Mouse (Mus musculus): Measurements from ENCODE around the gene Ly6f. TPM values are rescaled to one million over a fixed set of nuclear protein-coding genes. Genes with fewer than 3 reads are reported as not detected.
"Not testable (repeated sequence)": the region's sequence is repeated elsewhere in the genome, so short reads cannot be mapped to it uniquely, and the experiment has no call there.

Ly6f gene
- not detected for total RNA-seq (2021)

DNA sequence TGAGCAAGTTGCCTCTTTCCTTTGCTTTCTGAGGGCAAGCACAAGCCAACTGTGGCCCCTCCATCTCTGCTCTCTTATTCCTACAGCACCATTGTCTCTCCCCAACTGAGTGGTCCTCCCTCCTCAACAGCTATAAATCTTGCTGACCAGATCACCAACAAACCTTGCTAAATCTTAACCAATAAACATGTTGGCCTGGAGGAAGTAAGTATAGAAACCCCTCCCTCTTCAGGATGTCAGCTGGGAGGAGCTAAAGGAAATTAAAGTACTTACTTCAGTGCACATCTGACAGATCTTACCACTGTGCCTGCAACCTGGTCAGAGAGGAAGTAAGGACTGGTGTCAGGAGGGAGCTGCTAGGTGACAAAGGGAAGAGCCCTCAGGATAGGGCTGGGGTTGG is at the start of gene Ly6f:
Gene Ly6f (plus strand): TSS at position 301 of the 400 bp plus-strand sequence.
- intact Hi-C loops (cut with DNase I) = no loop called here
- no peak for DNase-seq

DNA sequence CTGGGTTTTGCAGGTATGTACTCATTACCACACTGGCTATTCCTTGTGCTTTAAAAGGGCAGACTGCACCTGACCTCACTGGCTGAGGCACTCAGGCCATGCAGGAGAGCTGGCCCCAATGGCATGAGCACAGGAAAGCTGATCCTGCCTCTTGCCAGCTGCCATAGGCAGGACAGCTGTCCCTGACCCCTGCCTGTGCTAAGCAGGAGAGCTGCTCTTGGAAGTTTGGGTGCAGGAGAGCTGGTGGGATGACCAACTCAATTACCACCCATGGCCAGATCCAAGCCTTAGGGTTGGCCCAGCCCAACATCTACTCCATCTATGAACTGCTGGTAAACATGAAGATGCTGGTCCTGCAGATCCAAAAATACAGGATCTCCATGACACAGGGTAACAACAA is 46.3 kb upstream of the Ly6f start:
- DNase-seq = no peak
- intact Hi-C loops (cut with DNase I) = no loop called here

DNA sequence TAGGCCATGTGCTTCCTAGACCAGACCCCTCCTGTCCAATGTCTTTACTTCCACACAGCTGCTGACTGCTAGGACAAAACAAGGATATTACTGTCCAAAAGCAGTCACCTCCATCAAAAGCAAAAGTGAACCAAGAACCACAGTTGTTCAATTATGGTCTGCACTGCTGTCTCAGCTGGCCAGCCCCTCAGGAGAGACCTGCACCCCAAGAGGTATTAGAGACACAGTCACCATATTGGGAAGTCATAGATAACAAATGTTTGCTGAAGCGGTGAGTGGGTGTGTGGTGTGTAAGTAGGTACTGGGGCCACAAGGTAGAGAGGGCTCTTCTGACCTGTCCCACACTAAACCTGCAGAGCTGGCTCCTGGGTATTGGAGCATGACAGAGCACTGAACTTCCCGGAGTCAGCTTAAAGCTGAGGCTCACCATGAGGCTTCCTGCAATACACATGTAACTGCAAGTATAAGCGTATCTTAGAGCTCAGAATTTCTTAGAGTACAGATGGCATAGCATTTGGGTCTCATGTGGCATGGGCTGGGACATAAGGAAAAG is 30.4 kb upstream of the Ly6f start:
- intact Hi-C loops (cut with DNase I) = no loop called here
- DNase-seq = no peak

DNA sequence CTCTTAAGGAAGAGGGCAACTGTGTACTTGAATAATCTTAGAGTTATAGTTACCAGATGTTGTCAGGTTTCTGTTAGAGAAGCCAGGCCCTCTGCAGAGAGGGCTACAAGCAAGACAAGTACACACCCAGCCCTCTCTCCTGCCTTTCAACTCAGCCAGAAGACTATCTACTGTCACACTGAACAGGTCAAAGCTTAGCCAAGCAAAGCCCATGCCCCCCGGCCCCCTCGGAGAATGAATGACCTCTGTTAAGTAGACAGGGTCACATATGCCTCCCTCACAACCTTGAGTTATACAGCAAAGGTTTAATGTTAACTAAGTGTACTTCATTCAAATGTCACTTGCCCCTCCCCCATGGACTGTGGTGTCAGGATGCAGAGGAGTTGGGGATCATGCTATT is 27.7 kb upstream of the Ly6f start:
- intact Hi-C loops (cut with DNase I) = no loop called here
- DNase-seq = no peak

DNA sequence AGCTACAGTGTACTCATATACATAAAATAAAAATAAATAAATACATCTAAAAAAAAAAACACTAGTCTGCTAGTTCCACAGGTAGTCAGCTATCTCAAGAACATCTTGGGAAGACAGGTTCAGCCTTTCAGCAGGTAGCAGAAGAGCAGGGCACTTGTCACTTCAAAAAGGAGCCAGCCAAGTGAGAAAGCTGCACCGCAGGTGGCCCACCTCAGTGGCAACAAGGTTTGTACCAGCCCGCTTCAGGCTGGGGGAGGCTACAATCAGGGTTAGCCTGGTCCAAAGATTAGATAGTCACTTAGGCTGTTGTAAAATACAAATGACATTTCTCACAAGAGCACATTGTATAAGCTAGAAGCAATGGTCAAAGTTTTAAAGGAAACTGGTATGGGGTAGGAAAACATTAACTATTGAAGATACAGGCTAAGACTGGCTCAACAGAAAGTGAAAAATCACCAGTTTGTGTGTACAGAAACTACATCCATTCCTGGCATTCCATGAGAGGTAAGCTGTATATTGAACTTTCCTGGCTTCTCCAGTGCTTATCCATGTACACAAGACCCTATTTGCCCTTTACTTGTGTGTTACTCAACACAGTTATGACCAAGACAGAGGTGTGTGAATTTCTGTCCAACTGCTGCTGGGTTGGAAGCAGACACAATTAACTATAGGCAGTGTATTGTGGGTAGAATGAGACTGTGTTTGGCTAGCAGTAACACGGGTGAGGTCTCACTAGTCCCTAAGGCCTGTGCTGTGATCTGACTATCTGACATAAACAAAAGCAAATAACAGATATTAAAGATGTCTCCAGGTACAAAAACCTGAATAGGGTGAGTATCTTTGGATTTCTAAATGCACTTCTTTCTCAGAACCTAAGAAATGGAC is 25.2 kb upstream of the Ly6f start:
- intact Hi-C loops (cut with DNase I) = no loop called here
- no peak for DNase-seq

DNA sequence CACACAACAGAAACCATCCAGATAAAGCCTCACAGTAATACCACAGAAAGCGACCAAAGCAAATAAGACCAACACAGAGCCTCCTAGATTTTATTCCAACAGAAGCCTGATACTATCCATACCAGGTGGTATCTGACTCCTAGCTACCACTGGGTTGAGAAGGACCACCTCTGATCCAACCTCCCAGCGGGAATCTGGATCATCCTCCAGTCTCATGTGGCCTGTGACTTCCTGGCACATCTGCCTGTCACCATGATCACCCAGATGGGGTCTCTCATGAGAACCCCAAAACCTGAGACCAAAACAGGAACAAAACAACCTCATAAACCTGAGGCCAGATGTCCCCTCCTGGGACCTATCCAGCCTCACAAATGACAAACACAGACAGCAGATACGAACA is 13.6 kb upstream of the Ly6f start:
- intact Hi-C loops (cut with DNase I) = no loop called here
- DNase-seq = no peak

DNA sequence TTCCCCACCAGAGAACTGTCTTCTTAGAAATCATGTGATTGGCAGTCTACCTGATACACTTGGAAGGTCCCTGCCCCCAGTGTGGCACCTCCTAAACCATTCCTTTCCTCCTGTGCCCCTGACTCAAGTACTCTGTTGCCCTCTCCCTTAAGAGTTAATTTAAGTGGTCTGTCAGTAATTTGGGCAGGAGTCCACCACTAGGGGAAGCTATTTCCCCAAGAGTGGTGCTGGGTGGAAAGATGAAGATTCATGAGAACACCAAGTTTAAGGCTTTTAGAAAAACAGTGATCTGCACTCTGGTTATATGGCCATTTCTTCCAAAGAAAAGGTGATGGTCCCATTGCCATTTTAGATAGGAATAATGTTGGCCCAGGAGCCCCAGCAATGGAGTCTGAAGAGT is 2.4 kb upstream of the Ly6f start:
- intact Hi-C loops (cut with DNase I) = no loop called here
- no peak for DNase-seq

DNA sequence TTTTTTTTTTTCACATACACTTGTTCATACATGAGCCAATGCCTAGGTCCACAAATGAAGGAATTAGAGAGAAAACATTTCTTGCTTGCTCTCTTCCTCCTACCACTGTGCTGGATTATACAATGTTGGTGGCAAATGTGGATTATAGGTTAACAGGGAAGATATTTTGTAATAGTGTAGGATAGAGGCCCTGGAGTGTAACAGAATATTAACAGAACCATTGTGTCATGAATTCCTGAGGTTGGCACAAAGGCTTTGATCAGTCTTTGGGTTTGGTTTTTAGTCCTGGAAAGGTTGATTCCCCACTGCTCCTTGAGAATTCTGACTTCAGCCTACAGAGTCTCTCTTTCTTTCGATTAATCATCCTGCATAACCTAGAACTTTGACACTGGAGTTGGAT is 1.6 kb upstream of the Ly6f start:
- intact Hi-C loops (cut with DNase I) = no loop called here
- no peak for DNase-seq

DNA sequence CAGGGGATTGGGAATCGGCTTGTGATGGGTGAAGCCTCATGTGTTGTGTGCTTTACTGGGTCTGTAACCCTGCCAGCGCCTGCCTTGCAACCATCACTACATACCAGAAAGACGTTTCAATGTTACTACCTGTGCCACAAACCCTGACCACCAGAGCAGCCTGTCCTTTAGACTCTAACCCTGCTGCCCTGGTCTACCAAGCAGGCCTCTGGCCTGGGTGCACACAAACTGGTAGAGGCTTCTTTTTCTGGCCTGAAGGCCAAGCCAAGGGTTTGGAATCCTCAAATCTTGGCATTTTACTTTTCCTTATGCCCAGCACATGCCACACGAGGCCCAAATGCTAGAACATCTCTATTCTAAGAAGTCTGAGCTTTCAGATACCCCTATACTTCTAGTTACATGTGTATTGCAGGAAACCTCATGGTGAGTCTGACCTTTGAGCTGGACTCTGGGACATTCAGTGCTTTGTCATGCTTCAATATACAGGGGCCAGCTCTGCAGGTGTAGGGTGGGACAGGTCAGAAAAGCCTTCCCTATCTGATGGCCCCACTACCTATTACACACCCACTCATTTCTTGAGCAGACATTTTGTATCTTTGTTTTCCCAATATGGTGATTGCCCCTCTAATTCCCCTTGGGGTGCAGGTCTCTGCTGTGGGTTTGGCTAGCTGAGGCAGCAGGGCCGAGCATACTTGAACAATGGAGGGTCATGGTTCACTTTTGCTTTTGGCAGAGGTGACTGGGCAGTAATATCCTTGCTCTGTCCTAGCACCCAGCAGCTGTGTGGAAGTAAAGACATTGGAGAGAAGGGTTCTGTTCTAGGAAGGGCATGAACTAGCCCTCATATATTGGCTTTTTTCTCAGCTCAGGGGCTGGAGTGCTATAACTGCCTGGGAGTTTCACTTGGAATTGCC is 952 bp downstream of the Ly6f start:
- intact Hi-C loops (cut with DNase I) = no loop called here
- no peak for DNase-seq

DNA sequence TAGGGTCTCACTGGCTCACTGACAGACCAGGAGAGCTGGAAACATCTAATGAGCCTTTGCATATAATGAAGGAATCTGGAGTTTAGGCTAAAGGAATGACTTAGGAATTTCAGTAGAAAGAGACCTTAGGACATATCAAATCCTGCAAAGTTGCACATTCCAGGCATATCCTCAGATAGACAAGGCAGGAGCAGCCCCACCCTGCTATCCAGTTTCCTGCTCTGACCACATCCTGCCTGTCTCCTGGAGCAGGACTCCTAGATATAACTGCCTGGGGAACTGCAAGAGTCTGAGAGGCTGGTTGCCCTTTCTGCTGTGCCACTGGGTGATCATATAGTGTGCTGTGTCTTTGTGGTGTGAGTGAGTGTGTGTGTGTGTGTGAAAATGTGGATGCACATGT is 1.9 kb downstream of the Ly6f start:
- DNase-seq = no peak
- intact Hi-C loops (cut with DNase I) = no loop called here

DNA sequence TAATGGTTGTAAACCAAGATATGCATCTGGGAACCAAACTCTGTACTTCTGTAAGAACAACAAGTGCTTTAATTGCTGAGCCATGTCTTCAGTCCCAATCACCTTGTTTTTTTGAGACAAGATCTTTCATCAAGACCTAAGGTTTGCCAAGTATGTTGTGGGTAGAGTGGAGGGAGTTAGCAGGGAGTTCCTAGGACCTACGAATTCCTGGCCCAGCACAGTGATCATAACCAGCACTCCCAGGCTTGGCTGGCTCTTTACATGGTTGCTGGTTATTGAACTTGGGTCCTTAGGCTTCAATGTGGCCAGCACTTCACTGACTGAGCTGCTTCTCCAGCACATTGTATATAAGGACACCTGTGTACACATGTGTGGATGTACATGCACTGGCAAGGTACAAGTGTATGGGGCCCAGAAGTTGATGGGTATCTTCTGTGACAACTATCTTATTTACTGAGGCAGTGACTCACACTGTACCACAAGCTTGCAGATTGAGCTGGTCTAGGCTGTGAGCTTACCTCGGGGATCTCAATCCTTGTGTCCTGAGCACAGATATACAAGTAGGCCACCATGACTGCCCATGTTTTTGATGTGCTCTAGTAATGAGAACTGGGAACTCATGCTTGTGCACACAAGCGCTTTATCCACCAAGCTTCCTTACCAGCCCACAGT is 2.6 kb downstream of the Ly6f start:
- intact Hi-C loops (cut with DNase I) = no loop called here
- no peak for DNase-seq

DNA sequence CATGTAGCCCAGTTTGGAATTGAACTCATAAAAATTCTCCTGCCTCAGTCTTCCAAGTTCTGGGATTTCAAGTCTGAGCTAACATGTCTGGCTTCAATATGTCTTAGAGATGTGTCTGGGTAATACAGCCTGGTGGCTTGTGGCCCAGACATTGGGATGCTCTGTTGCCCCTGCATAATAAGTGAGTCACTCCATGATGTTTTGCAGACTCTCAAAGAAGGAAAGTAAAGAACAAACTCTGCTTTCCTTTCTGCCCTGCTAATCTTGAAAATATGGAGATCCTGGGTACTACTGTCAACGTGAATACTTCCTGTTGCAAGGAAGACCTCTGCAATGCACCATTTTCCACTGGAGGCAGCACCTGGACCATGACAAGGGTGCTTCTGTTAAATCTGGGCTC is 3.2 kb downstream of the Ly6f start:
- intact Hi-C loops (cut with DNase I) = no loop called here
- no peak for DNase-seq

DNA sequence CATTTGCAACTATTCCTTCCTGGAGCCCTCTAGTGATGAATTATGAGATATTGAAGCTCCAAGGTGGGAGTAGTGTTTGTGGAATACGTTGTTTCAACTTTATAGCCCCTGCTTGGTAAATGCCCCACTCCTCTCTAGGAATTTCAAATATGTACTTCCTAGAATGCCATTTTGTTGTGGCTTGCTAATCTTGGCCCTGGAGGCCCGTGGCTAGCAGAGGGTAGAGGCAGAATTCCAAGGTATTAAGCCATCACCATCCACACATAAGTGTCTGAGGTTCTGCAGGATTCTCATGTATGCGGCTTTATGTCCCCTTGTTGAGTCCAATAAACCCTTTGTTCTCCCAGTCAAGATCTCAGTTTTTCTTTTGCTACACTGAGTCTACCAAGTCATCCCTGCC is 3.7 kb downstream of the Ly6f start:
- DNase-seq = no peak
- intact Hi-C loops (cut with DNase I) = no loop called here

DNA sequence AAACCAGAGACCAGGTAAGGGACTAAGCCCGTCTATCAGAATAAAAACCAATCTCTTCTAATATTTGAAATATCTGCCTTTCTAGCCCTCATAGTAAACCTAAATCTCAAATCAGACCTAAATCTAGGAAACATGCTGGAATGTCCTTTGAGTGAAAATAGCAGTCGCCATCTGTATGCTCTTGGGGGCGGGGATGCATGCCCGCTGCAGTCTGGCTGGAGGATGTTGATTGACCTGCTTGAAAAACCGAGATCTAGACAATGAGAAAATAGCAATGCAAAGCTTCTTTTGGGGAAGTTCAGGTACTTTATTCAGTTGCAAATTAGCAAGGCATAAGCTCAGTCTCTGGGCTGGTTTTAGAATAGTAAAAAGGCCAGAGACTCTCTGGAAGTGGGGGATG is 13.8 kb downstream of the Ly6f start:
- intact Hi-C loops (cut with DNase I); DNase-seq: not testable (repeated sequence)

DNA sequence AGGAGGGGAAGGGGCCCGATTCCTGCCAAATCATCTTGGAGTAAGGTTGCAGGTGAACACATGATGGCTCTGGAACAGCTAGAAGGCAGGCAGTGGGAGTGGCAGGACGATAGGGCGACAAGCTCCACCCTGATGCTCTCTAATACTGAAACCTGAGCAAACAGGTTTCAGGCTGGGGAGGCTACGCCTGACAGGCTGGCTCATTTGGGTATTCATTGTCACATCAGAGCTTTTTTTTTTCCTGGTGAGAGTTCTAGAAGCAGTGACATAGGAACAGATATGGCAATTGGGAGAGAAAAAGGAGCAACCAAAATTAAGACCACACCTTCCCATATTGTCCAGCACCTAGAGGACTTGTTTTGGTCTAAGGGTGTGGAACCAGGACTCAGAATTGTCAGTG is 18.3 kb downstream of the Ly6f start:
- DNase-seq; intact Hi-C loops (cut with DNase I): not testable (repeated sequence)

DNA sequence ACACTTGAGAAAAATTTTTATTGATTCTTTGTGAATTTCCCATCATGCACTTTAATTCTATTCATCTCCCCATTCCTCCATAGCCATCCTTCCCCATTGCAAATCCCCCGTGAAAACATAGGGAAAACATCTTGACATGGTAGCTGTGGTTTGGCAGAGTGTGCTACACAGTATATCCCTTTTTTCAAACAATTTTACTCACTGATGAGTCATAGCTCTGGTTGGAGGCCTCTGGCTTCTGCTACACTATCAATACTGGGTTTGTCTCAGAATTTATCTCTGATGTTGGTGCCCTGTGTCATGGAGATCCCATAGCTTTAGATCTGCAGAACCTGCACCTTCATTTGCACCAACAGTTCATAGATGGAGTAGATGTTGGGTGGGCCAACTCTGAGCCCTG is 24.2 kb downstream of the Ly6f start:
- no peak for DNase-seq
- intact Hi-C loops (cut with DNase I) = no loop called here

DNA sequence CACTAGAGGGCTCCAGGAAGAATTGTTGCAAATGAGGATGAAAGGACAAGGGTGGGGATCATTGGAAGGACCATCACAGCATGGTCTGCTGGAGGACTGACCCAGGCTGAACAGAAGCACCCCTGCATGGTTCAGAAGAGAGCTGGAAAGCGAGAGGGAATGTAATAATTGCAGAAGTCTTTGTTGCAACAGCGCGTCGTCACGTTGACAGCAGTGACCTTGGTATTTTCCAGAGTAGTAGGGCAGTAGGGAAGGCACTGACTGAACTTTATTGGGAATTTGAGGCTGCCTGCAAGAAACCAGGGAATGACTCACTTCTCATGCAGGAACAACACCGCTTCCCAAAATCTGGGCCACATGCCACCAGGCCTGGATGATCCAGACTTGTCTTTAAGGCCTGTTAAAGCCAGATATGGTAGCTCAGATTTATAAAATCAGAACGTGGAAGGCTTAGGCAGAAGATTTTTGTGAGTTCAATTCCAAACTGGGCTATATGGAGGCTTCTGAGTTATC is 25.7 kb downstream of the Ly6f start:
- intact Hi-C loops (cut with DNase I) = no loop called here

DNA sequence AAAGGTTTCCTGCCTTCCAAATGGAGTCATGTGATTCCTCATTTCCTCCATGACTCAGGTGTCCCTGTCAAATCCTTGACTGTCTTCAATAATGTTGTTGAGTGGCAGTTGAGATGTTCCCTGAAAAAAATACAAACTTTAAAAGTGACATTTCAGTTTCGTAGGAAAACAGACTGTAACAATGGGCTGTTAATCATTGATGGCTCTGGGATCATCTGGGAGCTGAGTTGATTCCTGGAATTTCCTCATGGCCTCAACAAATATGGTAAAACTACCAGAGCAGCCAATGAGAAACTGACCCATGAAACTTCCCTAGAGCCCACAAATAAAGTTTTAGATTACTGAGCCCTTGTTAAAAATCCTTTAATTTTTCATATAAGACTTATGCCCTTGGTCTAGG is 37.9 kb downstream of the Ly6f start:
- no peak for DNase-seq
- intact Hi-C loops (cut with DNase I) = no loop called here

More for the DNA sequence above, 25.7 kb downstream of the Ly6f start:
- no peak for DNase-seq

DNA sequence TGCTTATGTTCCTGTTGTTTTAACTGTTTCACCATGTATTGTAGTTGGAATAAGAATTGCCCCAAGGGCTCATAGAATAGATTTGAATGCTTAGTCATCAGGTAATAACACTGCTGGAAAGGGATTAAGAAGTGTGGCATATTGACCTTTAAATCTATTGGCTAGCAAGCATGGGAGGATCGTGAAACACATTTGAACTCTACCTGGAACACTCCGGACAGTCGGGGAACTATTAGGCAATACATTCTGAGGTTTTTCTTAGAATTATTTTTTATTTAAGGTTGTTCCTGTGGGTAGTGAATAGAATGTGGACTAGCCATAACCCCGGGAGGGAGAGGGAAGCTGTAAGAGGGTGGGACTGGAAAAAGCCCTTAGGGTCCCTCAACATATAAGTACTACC is 41.0 kb downstream of the Ly6f start:
- DNase-seq = no peak
- intact Hi-C loops (cut with DNase I) = no loop called here

DNA sequence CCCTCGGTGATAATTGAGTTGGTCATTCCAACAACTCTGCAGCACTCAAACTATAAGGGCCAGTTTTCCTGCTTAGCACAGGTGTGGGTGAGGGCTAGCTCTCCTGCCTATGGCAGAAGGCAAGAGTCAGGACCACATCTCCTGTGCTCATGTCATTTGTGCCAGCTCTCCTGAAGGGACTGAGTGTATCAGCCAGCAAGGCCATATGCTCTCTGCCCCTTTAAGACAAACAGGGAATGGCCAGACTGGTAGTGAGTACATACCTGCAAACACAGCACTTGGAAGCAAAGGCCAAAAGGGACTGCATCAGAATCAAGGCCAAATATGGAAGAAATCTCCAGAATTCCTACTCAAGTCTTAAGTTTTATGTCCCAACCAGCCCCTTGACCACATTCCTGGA is 41.7 kb downstream of the Ly6f start:
- intact Hi-C loops (cut with DNase I) = no loop called here
- no peak for DNase-seq

DNA sequence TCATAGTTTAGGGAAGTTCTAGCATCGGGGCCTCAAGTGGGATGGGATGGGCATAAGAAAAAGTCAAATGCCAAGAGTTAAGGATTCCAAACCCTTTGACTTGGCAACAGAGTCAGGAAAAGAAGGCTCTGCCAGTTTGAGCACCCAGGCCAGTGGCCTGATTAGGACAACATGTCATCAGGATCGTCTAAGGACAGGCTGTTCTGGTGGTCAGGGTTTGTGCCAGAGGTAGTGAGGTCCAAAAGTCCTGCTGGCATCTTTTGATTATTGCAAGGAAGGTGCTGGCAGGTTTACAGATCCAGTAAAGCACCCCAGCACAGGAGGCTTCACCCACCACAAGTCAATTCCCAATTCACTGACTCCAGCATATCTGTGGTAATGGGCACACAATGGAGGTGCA is 46.2 kb downstream of the Ly6f start:
- DNase-seq = no peak
- intact Hi-C loops (cut with DNase I) = no loop called here
